Mouse (Mus musculus): ENCODE results near the gene Exoc3l4. TPM values are rescaled to one million over a fixed set of nuclear protein-coding genes. Genes with fewer than 3 reads are reported as not detected.

The Exoc3l4 gene
- polyA plus RNA-seq, 1 experiment from 2014 or later, result 1.9 TPM

- no peaks in the 10 kb centered on the region for H3K9me3 ChIP-seq (ENCODE audit: control insufficient read depth, low read length)
- no peaks in the 10 kb centered on the region for H3K36me3 ChIP-seq (ENCODE audit: control insufficient read depth, insufficient read depth)
- peak within 1 kb of the TSS; percentile 79 for H3K4me2 ChIP-seq (ENCODE audit: low read length)
- H3K27me3 ChIP-seq (replicated peaks; ENCODE audit: control insufficient read depth, insufficient read depth, low read length), result no peaks in the 10 kb centered on the region
- H3K4me3 ChIP-seq (replicated peaks; ENCODE audit: low read length), result peak within 1 kb of the TSS; percentile 88
- H3K9ac ChIP-seq (replicated peaks; ENCODE audit: low read depth, low read length), result peak within 1 kb of the TSS; percentile 80
- H3K27ac ChIP-seq (ENCODE audit: low read length), result peak within 1 kb of the TSS; percentile 92
- ATAC-seq, result peak; percentile 95
- peaks cover 32% of the 10 kb centered on the region for H3K4me1 ChIP-seq (replicated peaks; ENCODE audit: control insufficient read depth, insufficient read depth, low read length)
- 0% methylated on average over 94 of the region's 94 CpGs for WGBS
Observed at GRCm38 (mm10) chr12:111377376-111377973, 39.3 kb upstream of the Exoc3l4 start, which contains the start of gene Cdc42bpb. Gene Cdc42bpb (minus strand): TSS chr12:111377718.

GRCm38 (mm10) chr12:111377986-111378490 is 38.8 kb upstream of the Exoc3l4 start:
- no peaks in the 10 kb centered on the region for H3K9me3 ChIP-seq (ENCODE audit: control insufficient read depth, low read length)
- no peaks in the 10 kb centered on the region for H3K36me3 ChIP-seq (ENCODE audit: control insufficient read depth, insufficient read depth)
- H3K27me3 ChIP-seq (replicated peaks; ENCODE audit: control insufficient read depth, insufficient read depth, low read length), result no peaks in the 10 kb centered on the region
- peak overlapping the region; percentile 80 for H3K9ac ChIP-seq (replicated peaks; ENCODE audit: low read depth, low read length)
- peak overlapping the region; percentile 69 for H3K4me2 ChIP-seq (ENCODE audit: low read length)
- ATAC-seq, result peak; percentile 77
- peaks cover 32% of the 10 kb centered on the region for H3K4me1 ChIP-seq (replicated peaks; ENCODE audit: control insufficient read depth, insufficient read depth, low read length)
- H3K4me3 ChIP-seq (replicated peaks; ENCODE audit: low read length), result peak overlapping the region; percentile 88
- peak overlapping the region; percentile 92 for H3K27ac ChIP-seq (ENCODE audit: low read length)
- 0% methylated on average over 32 of the region's 32 CpGs for WGBS

DNA sequence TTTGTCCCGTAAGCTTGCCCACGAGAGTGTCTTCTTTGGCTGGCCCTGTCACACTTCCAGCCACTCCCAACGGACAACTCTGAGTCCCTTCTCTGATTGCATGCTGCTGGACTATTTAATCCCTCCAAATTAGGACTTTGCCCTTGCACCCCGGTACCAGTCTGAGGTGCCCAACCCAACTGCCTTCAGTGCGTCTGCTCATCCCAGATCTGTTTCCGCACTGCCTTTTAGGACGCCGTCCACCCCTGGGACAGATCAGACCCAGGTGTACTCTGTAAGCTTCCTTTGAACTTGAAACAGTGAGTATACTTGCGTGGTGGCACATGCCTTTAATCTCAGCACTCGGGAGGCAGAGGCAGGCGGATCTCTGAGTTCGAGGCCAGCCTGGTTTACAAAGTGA is 38.0 kb upstream of the Exoc3l4 start:
- no peak for ATAC-seq
- H3K4me1 ChIP-seq (replicated peaks; ENCODE audit: control insufficient read depth, insufficient read depth, low read length), result peaks cover 32% of the 10 kb centered on the region
- H3K9ac ChIP-seq (replicated peaks; ENCODE audit: low read depth, low read length), result peak overlapping the region; percentile 80; the same call in 1 of the 2 replicates
- no peaks in the 10 kb centered on the region for H3K9me3 ChIP-seq (ENCODE audit: control insufficient read depth, low read length)
- no peaks in the 10 kb centered on the region for H3K36me3 ChIP-seq (ENCODE audit: control insufficient read depth, insufficient read depth)
- peak overlapping the region; percentile 88 for H3K4me3 ChIP-seq (replicated peaks; ENCODE audit: low read length)
- H3K27ac ChIP-seq (ENCODE audit: low read length), result no peak overlapping the region
- peak overlapping the region; percentile 69 for H3K4me2 ChIP-seq (ENCODE audit: low read length)
- WGBS, result 75% methylated on average over 12 of the region's 12 CpGs
- H3K27me3 ChIP-seq (replicated peaks; ENCODE audit: control insufficient read depth, insufficient read depth, low read length), result no peaks in the 10 kb centered on the region

DNA sequence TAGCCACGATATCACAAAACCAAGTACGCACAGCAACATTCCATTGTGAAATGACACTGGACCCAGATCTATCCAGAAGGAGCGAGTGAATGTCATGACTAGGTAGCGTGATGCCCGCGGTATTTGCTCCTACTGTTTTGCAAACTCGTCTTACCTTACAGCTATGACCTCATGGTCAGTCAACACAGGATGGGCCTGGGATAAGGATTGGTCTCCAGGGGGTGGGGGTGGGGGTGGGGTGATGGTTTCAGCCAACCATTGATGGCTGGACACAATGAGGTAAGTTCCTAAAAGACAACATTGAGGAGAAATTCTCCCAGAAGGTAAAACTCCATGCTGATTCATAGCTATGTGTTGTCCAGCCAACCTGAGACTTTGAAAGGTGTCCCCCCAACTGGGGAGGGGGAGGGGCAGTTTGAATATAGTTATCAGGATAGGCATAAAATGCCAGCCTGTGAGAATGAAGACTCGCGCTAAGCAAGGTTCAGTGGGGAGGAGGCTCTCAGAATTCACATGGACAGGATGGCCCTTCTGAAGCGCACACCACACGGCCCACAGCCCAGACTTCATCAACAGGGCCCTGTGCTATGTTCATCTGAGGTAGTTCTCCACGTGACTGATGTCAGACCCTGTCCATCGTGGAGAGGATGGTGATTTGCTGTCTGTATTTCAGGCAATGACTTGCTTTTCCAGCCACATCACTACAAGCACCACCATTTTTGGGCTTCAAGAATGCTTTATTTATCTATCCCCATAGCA is 30.8 kb upstream of the Exoc3l4 start:
- Histone ChIP-seq H3K36me3 (ENCODE audit: control insufficient read depth, insufficient read depth) (no peaks in the 10 kb centered on the region), H3K4me1 (replicated peaks; ENCODE audit: control insufficient read depth, insufficient read depth, low read length) (no peaks in the 10 kb centered on the region), H3K9ac (replicated peaks; ENCODE audit: low read depth, low read length) (no peak overlapping the region), H3K27ac (ENCODE audit: low read length) (no peak overlapping the region), H3K9me3 (ENCODE audit: control insufficient read depth, low read length) (no peaks in the 10 kb centered on the region), H3K4me3 (replicated peaks; ENCODE audit: low read length) (no peak overlapping the region), H3K27me3 (replicated peaks; ENCODE audit: control insufficient read depth, insufficient read depth, low read length) (no peaks in the 10 kb centered on the region), H3K4me2 (ENCODE audit: low read length) (no peak overlapping the region)
- ATAC-seq, result no peak
- WGBS, result 88% methylated on average over 13 of the region's 13 CpGs

DNA sequence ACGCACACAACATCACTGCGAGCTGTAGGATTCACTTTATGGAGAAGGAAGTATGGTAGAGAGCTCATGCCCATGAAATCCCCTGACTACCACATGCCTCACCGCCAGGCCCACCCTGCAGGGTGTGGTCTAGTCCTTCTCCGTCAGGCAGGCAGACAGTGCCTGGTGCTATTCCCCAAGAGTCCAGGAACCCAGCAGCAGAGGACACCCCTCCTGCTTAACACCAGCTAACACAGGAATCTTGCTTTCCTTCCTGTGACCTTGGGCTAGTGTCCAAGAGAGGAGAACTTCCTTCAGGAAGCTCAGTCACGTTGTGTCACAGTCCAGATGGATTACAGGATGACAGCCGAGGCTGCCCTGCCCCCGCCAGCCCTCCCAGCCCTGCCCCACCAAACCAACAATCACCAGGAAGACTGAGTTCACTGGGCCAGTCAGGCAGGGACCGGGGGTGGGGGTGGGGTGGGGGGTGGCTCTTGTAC is 30.1 kb upstream of the Exoc3l4 start:
- Histone ChIP-seq H3K4me3 (replicated peaks; ENCODE audit: low read length) (no peak overlapping the region), H3K36me3 (ENCODE audit: control insufficient read depth, insufficient read depth) (no peaks in the 10 kb centered on the region), H3K4me1 (replicated peaks; ENCODE audit: control insufficient read depth, insufficient read depth, low read length) (no peaks in the 10 kb centered on the region), H3K4me2 (ENCODE audit: low read length) (no peak overlapping the region), H3K9ac (replicated peaks; ENCODE audit: low read depth, low read length) (no peak overlapping the region), H3K9me3 (ENCODE audit: control insufficient read depth, low read length) (no peaks in the 10 kb centered on the region), H3K27me3 (replicated peaks; ENCODE audit: control insufficient read depth, insufficient read depth, low read length) (no peaks in the 10 kb centered on the region), H3K27ac (ENCODE audit: low read length) (no peak overlapping the region)
- no peak for ATAC-seq
- 73% methylated on average over 8 of the region's 8 CpGs for WGBS

DNA sequence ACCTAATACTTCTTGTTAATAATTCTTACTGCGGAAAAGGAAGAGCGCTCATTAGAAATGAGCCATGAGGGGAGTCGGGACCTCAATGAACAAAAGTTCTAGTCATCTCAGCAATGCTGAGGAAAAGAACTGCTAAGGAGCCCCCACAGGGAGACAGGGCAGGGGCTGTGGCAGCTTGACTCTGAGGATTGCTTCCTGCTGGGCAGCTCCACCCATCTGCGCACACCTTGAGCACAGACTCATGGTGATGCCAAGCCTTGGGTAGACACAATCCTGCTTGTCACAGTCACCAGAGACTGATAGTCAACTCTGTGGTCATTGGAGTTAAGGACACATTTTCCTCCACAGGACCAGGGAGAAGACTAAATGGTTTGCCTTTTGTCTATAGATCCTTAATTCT is 29.7 kb upstream of the Exoc3l4 start:
- no peak overlapping the region for H3K27ac ChIP-seq (ENCODE audit: low read length)
- no peak for ATAC-seq
- H3K9ac ChIP-seq (replicated peaks; ENCODE audit: low read depth, low read length), result no peak overlapping the region
- H3K27me3 ChIP-seq (replicated peaks; ENCODE audit: control insufficient read depth, insufficient read depth, low read length), result no peaks in the 10 kb centered on the region
- no peak overlapping the region for H3K4me2 ChIP-seq (ENCODE audit: low read length)
- 92% methylated on average over 4 of the region's 4 CpGs for WGBS
- H3K4me1 ChIP-seq (replicated peaks; ENCODE audit: control insufficient read depth, insufficient read depth, low read length), result no peaks in the 10 kb centered on the region
- H3K9me3 ChIP-seq (ENCODE audit: control insufficient read depth, low read length), result no peaks in the 10 kb centered on the region
- H3K4me3 ChIP-seq (replicated peaks; ENCODE audit: low read length), result no peak overlapping the region
- no peaks in the 10 kb centered on the region for H3K36me3 ChIP-seq (ENCODE audit: control insufficient read depth, insufficient read depth)

DNA sequence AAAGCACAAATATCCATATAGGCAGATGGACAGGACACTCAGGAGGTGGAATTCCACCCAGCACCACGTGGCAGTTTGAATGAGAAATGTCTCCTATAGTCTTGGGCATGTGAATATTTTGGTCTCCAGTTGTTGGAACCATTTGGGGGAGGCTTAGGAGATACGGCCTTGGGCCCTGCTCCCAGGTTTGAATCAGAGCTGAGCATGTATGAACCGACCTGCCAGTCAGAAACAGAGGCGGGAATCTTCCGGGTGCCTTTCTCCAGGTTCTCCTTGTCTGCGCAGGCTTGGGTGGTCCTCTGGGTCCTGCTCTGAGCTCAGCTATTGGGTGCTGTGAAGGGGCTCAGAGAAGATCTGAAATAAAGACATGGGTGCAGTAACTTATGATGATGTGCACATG is 22.8 kb upstream of the Exoc3l4 start:
- Histone ChIP-seq H3K36me3 (ENCODE audit: control insufficient read depth, insufficient read depth) (no peaks in the 10 kb centered on the region), H3K9me3 (ENCODE audit: control insufficient read depth, low read length) (no peaks in the 10 kb centered on the region), H3K4me3 (replicated peaks; ENCODE audit: low read length) (no peak overlapping the region), H3K27me3 (replicated peaks; ENCODE audit: control insufficient read depth, insufficient read depth, low read length) (no peaks in the 10 kb centered on the region), H3K4me1 (replicated peaks; ENCODE audit: control insufficient read depth, insufficient read depth, low read length) (no peaks in the 10 kb centered on the region), H3K27ac (ENCODE audit: low read length) (no peak overlapping the region), H3K4me2 (ENCODE audit: low read length) (no peak overlapping the region), H3K9ac (replicated peaks; ENCODE audit: low read depth, low read length) (no peak overlapping the region)
- no peak for ATAC-seq
- 89% methylated on average over 6 of the region's 6 CpGs for WGBS

GRCm38 (mm10) chr12:111396997-111397396 is 19.8 kb upstream of the Exoc3l4 start:
- H3K4me2 ChIP-seq (ENCODE audit: low read length), result no peak overlapping the region
- 69% methylated on average over 5 of the region's 5 CpGs for whole genome bisulfite sequencing
- H3K27me3 ChIP-seq (replicated peaks; ENCODE audit: control insufficient read depth, insufficient read depth, low read length), result no peaks in the 10 kb centered on the region

DNA sequence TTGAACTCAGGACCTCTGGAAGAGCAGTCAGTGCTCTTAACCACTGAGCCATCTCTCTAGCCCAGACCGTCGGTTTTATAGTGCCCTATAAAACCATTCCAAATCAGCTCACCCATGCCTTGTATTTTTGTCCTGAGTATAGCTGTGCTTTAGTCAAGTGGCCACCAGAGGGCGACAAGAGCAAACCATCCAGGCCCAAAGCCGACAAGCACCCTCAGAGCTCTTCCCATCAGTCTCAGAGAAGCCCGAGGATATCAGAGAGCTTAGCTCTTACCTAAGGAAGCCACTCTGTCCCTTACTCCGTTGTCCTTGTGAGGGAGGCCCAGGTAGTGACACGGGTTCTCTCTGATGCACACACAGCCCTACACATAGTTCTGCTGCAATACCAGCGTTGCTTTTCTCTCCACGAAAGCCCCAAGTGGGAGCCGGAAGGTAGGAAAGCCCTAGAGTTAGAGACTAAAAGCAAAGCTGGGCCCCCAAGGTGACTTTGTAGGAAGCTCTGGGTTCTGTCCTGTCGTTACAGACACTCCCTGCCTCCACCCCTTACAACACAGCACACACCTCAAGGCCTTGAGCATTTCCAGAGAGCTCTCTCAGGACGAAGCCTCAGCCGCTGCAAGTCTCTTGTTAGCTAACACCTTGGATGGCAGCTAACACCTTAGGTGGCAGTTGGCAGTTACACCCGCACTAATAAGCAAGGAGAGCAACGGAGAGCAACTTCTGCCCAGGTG is 15.2 kb upstream of the Exoc3l4 start:
- H3K9me3 ChIP-seq (ENCODE audit: control insufficient read depth, low read length), result no peaks in the 10 kb centered on the region
- 22% methylated on average over 15 of the region's 15 CpGs for WGBS
- peaks cover 5% of the 10 kb centered on the region; the same call in 1 of the 2 replicates for H3K27me3 ChIP-seq (replicated peaks; ENCODE audit: control insufficient read depth, insufficient read depth, low read length)
- no peak overlapping the region for H3K27ac ChIP-seq (ENCODE audit: low read length)
- H3K4me3 ChIP-seq (replicated peaks; ENCODE audit: low read length), result no peak overlapping the region
- H3K4me2 ChIP-seq (ENCODE audit: low read length), result no peak overlapping the region
- H3K9ac ChIP-seq (replicated peaks; ENCODE audit: low read depth, low read length), result no peak overlapping the region
- peak; percentile 62; the same call in 1 of the 2 replicates for ATAC-seq
- no peaks in the 10 kb centered on the region for H3K4me1 ChIP-seq (replicated peaks; ENCODE audit: control insufficient read depth, insufficient read depth, low read length)
- no peaks in the 10 kb centered on the region for H3K36me3 ChIP-seq (ENCODE audit: control insufficient read depth, insufficient read depth)

More at GRCm38 (mm10) chr12:111396997-111397396, 19.8 kb upstream of the Exoc3l4 start:
- H3K9me3 ChIP-seq (ENCODE audit: control insufficient read depth, low read length), result no peaks in the 10 kb centered on the region
- H3K27ac ChIP-seq (ENCODE audit: low read length), result no peak overlapping the region
- H3K9ac ChIP-seq (replicated peaks; ENCODE audit: low read depth, low read length), result no peak overlapping the region
- no peak for ATAC-seq
- H3K4me3 ChIP-seq (replicated peaks; ENCODE audit: low read length), result no peak overlapping the region
- H3K4me1 ChIP-seq (replicated peaks; ENCODE audit: control insufficient read depth, insufficient read depth, low read length), result no peaks in the 10 kb centered on the region
- no peaks in the 10 kb centered on the region for H3K36me3 ChIP-seq (ENCODE audit: control insufficient read depth, insufficient read depth)

Measured in forebrain, embryonic 16.5 days (tissue).